ENCODE assay signal across 21 mouse cellular contexts in the genomic region with DNA sequence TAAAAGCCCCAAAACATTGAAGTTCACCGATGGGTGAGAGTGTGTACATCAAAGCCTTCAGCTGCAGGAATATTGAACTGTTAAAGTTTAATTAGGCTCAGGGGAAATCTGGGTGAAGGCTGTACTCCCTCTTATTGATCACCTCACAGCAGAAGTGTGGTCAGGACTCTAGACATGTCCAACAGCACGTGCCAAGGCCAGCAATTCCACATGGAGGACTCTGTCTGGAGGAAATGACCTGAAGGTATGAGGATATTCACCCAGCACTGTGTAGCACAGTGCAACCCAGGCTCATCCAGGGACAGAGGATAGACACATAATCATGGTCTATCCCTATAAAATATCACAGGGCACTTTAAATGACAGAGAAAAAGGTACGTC. TPM values are rescaled to one million over a fixed set of nuclear protein-coding genes. Genes with fewer than 3 reads are reported as not detected.
DNase-seq lines count a peak whose midpoint lies in the region; ATAC-seq and TF ChIP-seq lines count a peak whose summit lies in the region.
"Had no signal": no experiment of that assay in that cellular context is flagged by ENCODE, and none has a peak within 500 bp of the region (broad histone marks: within the 10 kb centered on the region; RNA-seq: fewer than 3 reads in every experiment).

No protein-coding gene starts in this region.

- DNase-seq in forebrain, embryonic 10.5 days (ENCODE audit: extremely low spot score, low spot score): no peak
- peak; percentile 86 for DNase-seq in liver, adult 2 months (ENCODE audit: extremely low read depth, low read depth, low spot score)
- no peak for DNase-seq in liver
- DNase-seq in limb, embryonic 10.5 days (ENCODE audit: low spot score): no peak
- DNase-seq in layer of hippocampus, adult 2 months (ENCODE audit: low spot score in 2 of 2): no peak
- no peak for DNase-seq in adrenal gland, postnatal 25 days
- DNase-seq: adrenal gland, adult 8-10 months; adrenal gland, postnatal 36 days; cerebellum, adult 18-20 months; cerebellum, adult 9-10 months; cerebellum, postnatal 14 days; gastrocnemius, postnatal 14 days; heart, adult 18-20 months; heart, postnatal 14 days had no signal

- no peak overlapping the region for H3K4me3 ChIP-seq in forebrain, embryonic 10.5 days
- H3K4me3 ChIP-seq in forebrain, embryonic 12.5 days (replicated peaks): no peak overlapping the region
- H3K4me3 ChIP-seq in liver, adult 2 months (ENCODE audit: insufficient read depth, low read depth, low read length): no peak overlapping the region
- no peak overlapping the region for H3K4me3 ChIP-seq in limb, embryonic 10.5 days
- H3K4me3 ChIP-seq in midbrain, embryonic 15.5 days: no peak overlapping the region
- H3K4me3 ChIP-seq in layer of hippocampus, adult 2 months: no peak overlapping the region
- H3K4me3 ChIP-seq: forebrain, embryonic 15.5 days; heart, embryonic 13.5 days; hindbrain, embryonic 12.5 days had no signal

- H3K4me2 ChIP-seq in forebrain, embryonic 12.5 days: no peak overlapping the region
- H3K4me2 ChIP-seq in midbrain, embryonic 15.5 days: no peak overlapping the region
- H3K4me2 ChIP-seq: forebrain, embryonic 15.5 days; heart, embryonic 13.5 days; hindbrain, embryonic 12.5 days had no signal

- H3K9ac ChIP-seq in forebrain, embryonic 12.5 days: no peak overlapping the region
- H3K9ac ChIP-seq in liver, adult 2 months (ENCODE audit: low read depth, low read length): no peak overlapping the region
- H3K9ac ChIP-seq in midbrain, embryonic 15.5 days: no peak overlapping the region
- H3K9ac ChIP-seq: forebrain, embryonic 15.5 days; heart, embryonic 13.5 days; hindbrain, embryonic 12.5 days had no signal

- H3K36me3 ChIP-seq in forebrain, embryonic 10.5 days (replicated peaks): no peaks in the 10 kb centered on the region
- H3K36me3 ChIP-seq in forebrain, embryonic 12.5 days (replicated peaks): no peaks in the 10 kb centered on the region
- no peaks in the 10 kb centered on the region for H3K36me3 ChIP-seq in liver, adult 2 months (ENCODE audit: control insufficient read depth, insufficient read depth, low read length)
- no peaks in the 10 kb centered on the region for H3K36me3 ChIP-seq in limb, embryonic 10.5 days
- no peaks in the 10 kb centered on the region for H3K36me3 ChIP-seq in midbrain, embryonic 15.5 days (replicated peaks)
- H3K36me3 ChIP-seq: forebrain, embryonic 15.5 days; heart, embryonic 13.5 days; hindbrain, embryonic 12.5 days had no signal

- ATAC-seq in forebrain, embryonic 12.5 days (ENCODE audit: low FRiP score): no peak
- 0 out of 2 replicates have a peak, but pooled peaks have one; percentile 48 for ATAC-seq in midbrain, embryonic 15.5 days (replicated peaks)
- ATAC-seq: hindbrain, embryonic 16.5 days had no signal

- 86% methylated on average over 3 of the region's 3 CpGs for WGBS in forebrain, embryonic 10.5 days
- 85% methylated on average over 3 of the region's 3 CpGs for WGBS in forebrain, embryonic 12.5 days
- WGBS in liver, adult 2 months: 27% methylated on average over 3 of the region's 3 CpGs
- WGBS in limb, embryonic 10.5 days: 78% methylated on average over 3 of the region's 3 CpGs
- WGBS in midbrain, embryonic 15.5 days: 74% methylated on average over 3 of the region's 3 CpGs

- peaks cover 17% of the 10 kb centered on the region; the same call in 1 of the 2 replicates for H3K27me3 ChIP-seq in forebrain, embryonic 10.5 days (ENCODE audit: poor library complexity, severe bottlenecking)
- H3K27me3 ChIP-seq in forebrain, embryonic 12.5 days: peaks cover 9% of the 10 kb centered on the region
- no peaks in the 10 kb centered on the region for H3K27me3 ChIP-seq in liver, adult 2 months (ENCODE audit: control insufficient read depth, insufficient read depth, low read length)
- H3K27me3 ChIP-seq in limb, embryonic 10.5 days (ENCODE audit: low read depth, poor library complexity, severe bottlenecking): peaks cover 14% of the 10 kb centered on the region
- no peaks in the 10 kb centered on the region for H3K27me3 ChIP-seq in midbrain, embryonic 15.5 days (replicated peaks)
- H3K27me3 ChIP-seq: forebrain, embryonic 15.5 days had no signal

- TF ChIP-seq POLR2A in liver, adult 2 months (IDR thresholded peaks at IDR 0.05; ENCODE audit: extremely low read depth, insufficient read depth, low read length): no peak

- H3K4me1 ChIP-seq in forebrain, embryonic 10.5 days: peaks cover 12% of the 10 kb centered on the region
- H3K4me1 ChIP-seq in forebrain, embryonic 12.5 days: peaks cover 9% of the 10 kb centered on the region
- H3K4me1 ChIP-seq in liver, adult 2 months (ENCODE audit: control insufficient read depth, insufficient read depth, low read length): peaks cover 7% of the 10 kb centered on the region
- H3K4me1 ChIP-seq in limb, embryonic 10.5 days: peaks cover 14% of the 10 kb centered on the region
- H3K4me1 ChIP-seq in midbrain, embryonic 15.5 days: peaks cover 7% of the 10 kb centered on the region
- H3K4me1 ChIP-seq: heart, embryonic 13.5 days had no signal

- H3K9me3 ChIP-seq in forebrain, embryonic 10.5 days: no peaks in the 10 kb centered on the region
- H3K9me3 ChIP-seq in forebrain, embryonic 12.5 days: no peaks in the 10 kb centered on the region
- H3K9me3 ChIP-seq in limb, embryonic 10.5 days (replicated peaks): no peaks in the 10 kb centered on the region
- H3K9me3 ChIP-seq in midbrain, embryonic 15.5 days: no peaks in the 10 kb centered on the region
- H3K9me3 ChIP-seq: forebrain, embryonic 15.5 days; heart, embryonic 13.5 days; hindbrain, embryonic 12.5 days had no signal

- peak overlapping the region; percentile 68 for H3K27ac ChIP-seq in forebrain, embryonic 10.5 days
- no peak overlapping the region for H3K27ac ChIP-seq in forebrain, embryonic 12.5 days
- H3K27ac ChIP-seq in liver, adult 2 months (replicated peaks; ENCODE audit: insufficient read depth, low read depth, low read length): no peak overlapping the region
- 0 out of 2 replicates have a peak overlapping the region, but pooled peaks have one; percentile 74 for H3K27ac ChIP-seq in limb, embryonic 10.5 days
- H3K27ac ChIP-seq in midbrain, embryonic 15.5 days: no peak overlapping the region
- H3K27ac ChIP-seq in layer of hippocampus, adult 2 months: no peak overlapping the region
- H3K27ac ChIP-seq: forebrain, embryonic 15.5 days; heart, embryonic 13.5 days; hindbrain, embryonic 12.5 days had no signal

- H3K79me2 ChIP-seq in liver, adult 2 months (ENCODE audit: control insufficient read depth, insufficient read depth, low read length): no peaks in the 10 kb centered on the region

- TF ChIP-seq CTCF in liver, adult 2 months (IDR thresholded peaks at IDR 0.05; ENCODE audit: low read depth, low read length): no peak
- TF ChIP-seq CTCF in layer of hippocampus, adult 2 months (conservative IDR thresholded peaks at IDR 0.05): no peak

RNA-seq across cellular contexts. Expression of a gene that starts 32.3 kb away (rescaled TPM):
- polyA plus RNA-seq in forebrain, embryonic 10.5 days (2016; fragmentation: Nextera tagmentation; extraction: Ambion mirVana): 6.9 and 19.4 TPM in 2 replicates
- polyA plus RNA-seq in forebrain, embryonic 12.5 days (2016; fragmentation: Nextera tagmentation; extraction: Ambion mirVana): 0.63 and 2.0 TPM in 2 replicates
- 0.60 TPM in 1 of 2 replicates, not detected in the other for total RNA-seq in liver, adult 2 months (2014; rRNA removed)
- 0.04 and 0.29 TPM in 2 replicates for polyA plus RNA-seq in liver, adult 2 months (2012; rRNA removed)
- polyA plus RNA-seq in limb, embryonic 10.5 days (2016; fragmentation: Nextera tagmentation; extraction: Ambion mirVana): 3.6 TPM in 2 replicates
- polyA plus RNA-seq in midbrain, embryonic 15.5 days (2015; fragmentation: Nextera tagmentation; extraction: Ambion mirVana): 0.19 and 0.26 TPM in 2 replicates
- total RNA-seq in layer of hippocampus, adult 2 months (2021): not detected
- total RNA-seq in adrenal gland, postnatal 25 days (2021): not detected in 2 replicates
- total RNA-seq: adrenal gland, postnatal 36 days; hematopoietic stem cell, adult 5-6 weeks had no signal

Comparison
In these comparisons a context has a peak if more than half of its experiments do, and no peak if none do; other contexts are left out.
1. H3K27ac ChIP-seq: peak in forebrain, embryonic 10.5 days (single experiment) and limb, embryonic 10.5 days (single experiment); none in forebrain, embryonic 12.5 days (single experiment), liver, adult 2 months (single experiment), midbrain, embryonic 15.5 days (single experiment) and layer of hippocampus, adult 2 months (single experiment).